Mouse (Mus musculus): ENCODE data around the gene Pgs1.

DNA sequence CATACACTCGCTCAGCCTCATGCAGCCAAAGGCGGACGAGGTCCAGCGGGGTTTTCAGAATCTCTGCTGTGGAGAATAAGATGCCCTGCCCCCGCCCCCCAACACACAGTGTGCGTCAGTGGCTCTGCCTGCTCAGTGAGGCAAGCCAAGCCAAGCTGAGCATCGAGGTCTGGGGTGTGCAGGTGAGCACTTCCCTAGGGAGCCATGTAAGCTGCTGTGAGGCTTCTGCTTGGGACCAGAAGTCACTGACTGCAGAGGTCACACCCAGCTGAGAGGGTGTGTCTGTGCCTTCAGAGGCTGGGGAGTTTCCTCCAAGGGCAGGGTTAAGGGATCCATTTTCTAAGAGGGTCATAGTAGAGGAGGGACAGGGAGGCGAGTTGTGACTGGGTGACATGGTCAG is 81.5 kb downstream of the Pgs1 start:
- TF ChIP-seq POLR2A (IDR thresholded peaks at IDR 0.05; ENCODE audit: control insufficient read depth, extremely low read depth, insufficient read depth, low read length, poor library complexity) (no peak), CTCF (IDR thresholded peaks at IDR 0.05; ENCODE audit: borderline replicate concordance, control insufficient read depth, extremely low read depth, insufficient read depth, low read length, poor library complexity) (no peak)

Measured in thymus, adult 2 months (tissue).